Mouse (Mus musculus): ENCODE measurements around the gene Tecr. TPM values are rescaled to one million over a fixed set of nuclear protein-coding genes. Genes with fewer than 3 reads are reported as not detected.
A peak's percentile ranks its signal among the peaks of the same experiment; 100 is the strongest.

Tecr gene
- total RNA-seq, 2 experiments from 2014 or later = 313 to 489 TPM

GRCm38 (mm10) chr8:83566469-83567395 lies 41.0 kb downstream of the Tecr start, which contains the start of gene Ndufb7:
Ndufb7 (plus strand) TSS chr8:83566671.
- DNase-seq = peak; percentile 90

- DNase-seq = no peak
Observed at GRCm38 (mm10) chr8:83565731-83566375, 41.9 kb downstream of the Tecr start.

- DNase-seq = no peak
Observed at GRCm38 (mm10) chr8:83563246-83563645, 44.5 kb downstream of the Tecr start.

GRCm38 (mm10) chr8:83562669-83563068 lies 45.1 kb downstream of the Tecr start:
- no peak for DNase-seq

- DNase-seq = no peak
Observed at GRCm38 (mm10) chr8:83535736-83536135, 72.0 kb downstream of the Tecr start, which contains the start of gene Olfr370. Olfr370 (plus strand) TSS chr8:83535780.

GRCm38 (mm10) chr8:83534802-83535201 lies 73.0 kb downstream of the Tecr start:
- no peak for DNase-seq

Other genes starting within 250 kb of the Tecr start
- gene Clgn, start 218.1 kb downstream of the Tecr start, total RNA-seq (2021) = not detected
- 10 to 100 TPM; 40.0 to 43.9 TPM for gene Scoc, start 149.6 kb downstream of the Tecr start, total RNA-seq (2021)
- not detected for gene Olfr370, start 72.2 kb downstream of the Tecr start, total RNA-seq (2021)
- gene Ndufb7, start 41.3 kb downstream of the Tecr start, total RNA-seq (2021) = 100 to 1,000 TPM; 349 to 360 TPM
- 1 to 10 TPM; 4.6 to 6.0 TPM for gene Dnajb1, start 222 bp upstream of the Tecr start, total RNA-seq (2021)
- gene Gipc1, start 44.7 kb upstream of the Tecr start, total RNA-seq (2021) = 10 to 100 TPM; 18.9 to 20.4 TPM
- under 1 TPM; 0.13 to 0.15 TPM for gene Ptger1, start 58.7 kb upstream of the Tecr start, total RNA-seq (2021)
- 10 to 100 TPM; 34.4 to 47.5 TPM for gene Pkn1, start 91.2 kb upstream of the Tecr start, total RNA-seq (2021)
- 10 to 100 TPM; 11.2 to 13.2 TPM for gene Ddx39, start 107.2 kb upstream of the Tecr start, total RNA-seq (2021)
- 10 to 100 TPM; 21.7 to 26.2 TPM for gene Adgre5, start 133.4 kb upstream of the Tecr start, total RNA-seq (2021)